Mouse (Mus musculus) WW6 (cell line): ENCODE data around the gene Hunk.
A peak's percentile ranks its signal among the peaks of the same experiment; 100 is the strongest.

ENCODE experiments used
- DNase-seq: peaks from one replicate; pipeline ENCODE4 v3.0.0-alpha.2; 2013; ENCODE audit warnings: low read depth, low spot score

The Hunk gene

GRCm38 (mm10) chr16:90385688-90386513 is at the start of gene Hunk:
Gene Hunk (plus strand): TSS chr16:90386013.
- DNase-seq, result peak; percentile 61

GRCm38 (mm10) chr16:90339026-90339425 is 46.8 kb upstream of the Hunk start:
- DNase-seq, result no peak

GRCm38 (mm10) chr16:90341086-90341485 is 44.7 kb upstream of the Hunk start:
- DNase-seq, result no peak

- DNase-seq, result peak; percentile 68
These were observed 35.9 kb upstream of the Hunk start for GRCm38 (mm10) chr16:90349700-90350548.

- DNase-seq, result no peak
These were observed 34.1 kb upstream of the Hunk start for GRCm38 (mm10) chr16:90351726-90352125.

GRCm38 (mm10) chr16:90352691-90353090 is 33.1 kb upstream of the Hunk start:
- no peak for DNase-seq

- DNase-seq, result no peak
These were observed 32.7 kb upstream of the Hunk start for GRCm38 (mm10) chr16:90353156-90353555.

- no peak for DNase-seq
These were observed 26.5 kb upstream of the Hunk start for GRCm38 (mm10) chr16:90359329-90359728.

- no peak for DNase-seq
These were observed 26.1 kb upstream of the Hunk start for GRCm38 (mm10) chr16:90359750-90360149.

- no peak for DNase-seq
These were observed 25.5 kb upstream of the Hunk start for GRCm38 (mm10) chr16:90360327-90360726.

GRCm38 (mm10) chr16:90362926-90363325 is 22.9 kb upstream of the Hunk start:
- no peak for DNase-seq

GRCm38 (mm10) chr16:90379897-90380296 is 5.9 kb upstream of the Hunk start:
- peak; percentile 34 for DNase-seq

- DNase-seq, result peak; percentile 36
These were observed 4.2 kb upstream of the Hunk start for GRCm38 (mm10) chr16:90381633-90382032.

GRCm38 (mm10) chr16:90382701-90383280 is 3.0 kb upstream of the Hunk start:
- DNase-seq, result no peak

GRCm38 (mm10) chr16:90384058-90384457 is 1.8 kb upstream of the Hunk start:
- DNase-seq, result no peak

- no peak for DNase-seq
These were observed 967 bp upstream of the Hunk start for GRCm38 (mm10) chr16:90384846-90385245.

- DNase-seq, result no peak
These were observed 506 bp upstream of the Hunk start for GRCm38 (mm10) chr16:90385326-90385687.

GRCm38 (mm10) chr16:90386514-90387160 is 824 bp downstream of the Hunk start:
- peak; percentile 58 for DNase-seq

GRCm38 (mm10) chr16:90387161-90387671 is 1.4 kb downstream of the Hunk start:
- DNase-seq, result no peak

GRCm38 (mm10) chr16:90387961-90388360 is 2.1 kb downstream of the Hunk start:
- DNase-seq, result no peak

GRCm38 (mm10) chr16:90389103-90389750 is 3.4 kb downstream of the Hunk start:
- no peak for DNase-seq
